Mouse (Mus musculus): ENCODE results near the gene Iqsec1.
"Not testable (repeated sequence)": the region's sequence is repeated elsewhere in the genome, so short reads cannot be mapped to it uniquely, and the experiment has no call there.

Iqsec1 gene

GRCm38 (mm10) chr6:90635611-90636010 lies 352.9 kb downstream of the Iqsec1 start:
- no peak for ATAC-seq (ENCODE audit: insufficient number of reproducible peaks, low FRiP score, low TSS enrichment)

GRCm38 (mm10) chr6:90635081-90635480 lies 353.4 kb downstream of the Iqsec1 start:
- ATAC-seq (ENCODE audit: insufficient number of reproducible peaks, low FRiP score, low TSS enrichment): no peak

GRCm38 (mm10) chr6:90632526-90632925 lies 356.0 kb downstream of the Iqsec1 start:
- not testable (repeated sequence) for ATAC-seq (ENCODE audit: insufficient number of reproducible peaks, low FRiP score, low TSS enrichment)

DNA sequence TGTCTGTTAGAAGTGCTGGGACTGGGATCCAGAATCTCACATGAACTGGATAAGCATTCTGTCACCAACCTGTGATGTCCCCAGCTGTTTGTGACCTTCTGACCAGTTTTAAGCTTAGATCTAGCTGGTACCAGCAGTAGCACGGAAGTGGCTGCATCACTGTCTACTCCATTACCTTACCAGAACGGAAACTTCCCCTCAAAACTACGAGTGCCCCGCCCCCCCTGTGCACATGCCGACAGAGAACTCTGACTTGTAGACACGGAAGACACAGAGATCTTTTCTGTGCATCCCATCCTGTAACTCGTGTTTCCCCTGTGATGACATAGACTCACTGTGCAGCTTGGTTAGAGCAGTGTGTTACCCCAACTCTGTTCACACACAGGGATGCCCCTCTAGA lies 358.1 kb downstream of the Iqsec1 start:
- ATAC-seq (ENCODE audit: insufficient number of reproducible peaks, low FRiP score, low TSS enrichment): no peak

- ATAC-seq (ENCODE audit: insufficient number of reproducible peaks, low FRiP score, low TSS enrichment): no peak
Observed at GRCm38 (mm10) chr6:90629506-90629905, 359.0 kb downstream of the Iqsec1 start.

GRCm38 (mm10) chr6:90627556-90627955 lies 360.9 kb downstream of the Iqsec1 start:
- no peak for ATAC-seq (ENCODE audit: insufficient number of reproducible peaks, low FRiP score, low TSS enrichment)

- no peak for ATAC-seq (ENCODE audit: insufficient number of reproducible peaks, low FRiP score, low TSS enrichment)
Observed at GRCm38 (mm10) chr6:90625207-90625994, 363.1 kb downstream of the Iqsec1 start.

DNA sequence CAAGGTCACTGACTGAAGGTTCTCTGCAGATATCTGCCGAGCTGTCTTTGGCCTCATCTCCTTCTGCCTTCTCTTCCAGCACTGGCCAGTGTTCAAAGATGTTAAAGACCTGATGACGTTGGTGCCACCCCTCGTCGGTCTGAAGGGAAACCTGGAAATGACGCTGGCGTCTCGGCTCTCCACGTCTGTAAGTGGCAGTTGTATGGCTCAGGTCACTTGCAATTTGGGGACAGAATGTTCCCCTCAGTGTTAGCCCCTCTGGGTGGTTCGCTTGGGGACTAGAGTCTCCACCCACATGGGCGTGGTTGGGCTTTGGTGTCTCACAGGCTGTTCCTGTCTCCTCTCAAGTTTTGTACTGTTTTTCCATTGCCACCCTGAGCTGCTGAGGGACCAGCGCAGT lies 363.8 kb downstream of the Iqsec1 start:
- no peak for ATAC-seq (ENCODE audit: insufficient number of reproducible peaks, low FRiP score, low TSS enrichment)

DNA sequence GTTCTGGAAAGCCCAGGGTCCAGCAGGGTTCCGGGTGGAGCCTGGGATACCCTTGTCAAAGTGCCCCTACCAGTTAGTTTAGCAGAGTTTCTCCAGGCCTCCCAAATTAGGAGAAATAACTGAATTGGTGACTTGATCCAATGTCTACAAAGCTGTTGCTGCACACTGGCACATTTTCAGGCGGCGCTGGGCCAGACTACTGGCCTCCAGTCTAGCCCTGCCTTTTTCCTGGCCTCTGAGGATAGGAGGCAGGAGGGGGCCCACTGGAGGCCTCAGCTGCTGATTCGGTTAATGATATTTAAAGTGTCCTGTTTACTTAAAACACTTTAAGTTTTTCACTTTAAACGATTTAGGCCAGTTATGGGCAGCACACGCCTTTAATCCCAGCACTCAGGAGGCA lies 364.3 kb downstream of the Iqsec1 start:
- ATAC-seq (ENCODE audit: insufficient number of reproducible peaks, low FRiP score, low TSS enrichment): no peak

DNA sequence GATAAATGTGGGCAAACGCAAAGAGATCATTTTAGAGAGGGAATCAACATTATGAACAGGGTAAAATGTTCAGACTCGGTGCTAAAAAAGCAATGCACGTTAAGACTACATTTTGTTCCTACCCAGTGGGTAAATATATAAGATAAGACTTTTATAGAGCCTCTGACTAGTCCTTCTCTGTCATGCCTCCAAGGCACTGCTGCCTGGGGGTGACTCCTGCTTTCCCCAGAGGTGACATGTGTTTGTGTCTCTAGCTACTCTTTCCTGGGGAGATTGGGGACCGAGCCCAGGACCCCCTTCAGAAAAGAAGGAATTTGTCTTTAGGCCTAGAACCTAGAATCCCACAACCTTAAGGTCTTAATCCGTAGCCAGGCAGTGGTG lies 365.0 kb downstream of the Iqsec1 start:
- ATAC-seq (ENCODE audit: insufficient number of reproducible peaks, low FRiP score, low TSS enrichment): no peak

DNA sequence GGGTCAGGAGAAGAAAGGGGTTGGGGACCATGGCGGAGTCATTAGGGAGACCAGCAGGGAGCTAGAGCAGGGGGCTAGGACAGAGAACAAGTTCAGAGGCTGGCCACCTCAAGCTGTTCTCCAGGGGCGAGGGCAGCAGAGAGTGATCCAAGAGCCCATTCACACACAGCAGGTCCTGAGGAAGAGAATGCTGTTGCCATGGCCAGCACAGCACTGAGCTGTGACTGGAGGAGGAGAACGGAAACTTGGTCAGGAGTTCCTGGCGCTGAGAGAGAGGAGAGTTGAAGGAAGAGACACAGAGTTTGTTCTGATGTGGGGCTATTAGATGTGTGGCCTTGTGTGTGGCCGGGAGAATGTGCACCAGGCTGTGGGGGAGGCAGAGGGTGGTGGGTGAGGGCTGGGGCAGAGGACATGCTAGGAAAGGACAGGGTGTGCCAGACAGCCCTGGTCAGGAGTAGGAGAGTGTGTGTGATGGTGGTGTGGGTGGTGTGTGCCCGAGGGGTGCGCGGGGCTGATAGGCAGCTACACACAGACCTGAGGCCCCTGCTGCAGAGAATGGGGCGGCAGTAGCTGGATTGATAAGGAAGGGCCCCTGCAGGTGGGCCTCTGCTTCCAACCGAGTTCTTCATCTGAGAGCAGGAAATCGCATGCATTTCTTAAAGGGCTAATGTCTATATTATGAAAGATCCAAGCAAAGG lies 365.6 kb downstream of the Iqsec1 start:
- no peak for ATAC-seq (ENCODE audit: insufficient number of reproducible peaks, low FRiP score, low TSS enrichment)

DNA sequence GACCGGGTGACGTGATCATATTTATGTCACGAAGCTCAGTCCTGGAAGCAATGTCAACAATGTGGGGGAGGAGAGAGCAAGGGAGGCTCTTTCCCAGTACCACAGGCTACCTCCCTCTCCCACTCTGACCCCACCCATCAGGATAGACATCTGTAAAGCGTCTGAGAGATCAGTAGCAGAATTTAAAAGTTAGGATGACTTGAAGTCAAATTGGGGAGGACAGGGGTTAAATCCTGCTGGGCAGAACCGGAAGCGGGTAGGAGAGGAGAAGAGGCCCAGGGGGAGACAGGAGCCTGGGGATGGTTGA lies 366.9 kb downstream of the Iqsec1 start:
- no peak for ATAC-seq (ENCODE audit: insufficient number of reproducible peaks, low FRiP score, low TSS enrichment)

DNA sequence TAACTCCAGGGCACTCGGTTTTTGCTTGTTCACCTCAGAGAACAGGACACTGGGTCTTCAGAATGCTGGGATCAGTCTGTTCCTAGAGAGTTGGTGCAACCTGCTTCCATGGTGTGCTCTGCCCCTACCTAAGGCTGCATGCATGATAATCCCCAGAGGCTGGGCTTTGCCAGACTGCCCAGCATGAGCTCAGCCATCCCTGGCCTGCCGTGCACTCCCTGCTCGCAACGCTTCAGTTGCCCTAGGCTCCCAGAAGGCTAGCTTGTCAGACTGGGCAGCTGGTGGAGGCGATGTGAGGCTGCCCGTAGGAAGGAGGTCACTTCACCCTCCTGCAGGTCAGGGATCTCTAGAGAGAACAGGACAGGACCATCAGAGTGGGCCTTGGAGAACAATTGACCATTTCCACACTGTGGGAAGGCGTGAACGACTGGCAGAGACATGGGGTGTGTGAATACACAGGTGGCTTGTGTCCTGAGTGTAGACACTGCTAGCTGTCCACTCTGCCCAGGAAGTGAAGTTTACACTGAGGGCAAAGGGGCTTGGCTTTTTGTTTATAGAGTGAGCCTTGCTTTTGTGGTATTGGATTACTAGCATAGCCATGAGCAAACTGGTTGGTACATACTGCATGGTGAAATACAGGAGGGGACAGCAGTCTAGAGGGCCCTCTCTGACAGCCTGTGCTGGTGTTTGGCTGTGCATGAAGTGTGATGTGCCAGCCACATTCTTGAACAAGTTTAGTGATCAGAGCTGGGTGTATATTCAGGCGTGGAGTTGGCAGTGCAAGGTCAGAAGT lies 367.5 kb downstream of the Iqsec1 start:
- ATAC-seq (ENCODE audit: insufficient number of reproducible peaks, low FRiP score, low TSS enrichment): no peak

- ATAC-seq (ENCODE audit: insufficient number of reproducible peaks, low FRiP score, low TSS enrichment): no peak
Observed at GRCm38 (mm10) chr6:90619936-90620335, 368.5 kb downstream of the Iqsec1 start.

DNA sequence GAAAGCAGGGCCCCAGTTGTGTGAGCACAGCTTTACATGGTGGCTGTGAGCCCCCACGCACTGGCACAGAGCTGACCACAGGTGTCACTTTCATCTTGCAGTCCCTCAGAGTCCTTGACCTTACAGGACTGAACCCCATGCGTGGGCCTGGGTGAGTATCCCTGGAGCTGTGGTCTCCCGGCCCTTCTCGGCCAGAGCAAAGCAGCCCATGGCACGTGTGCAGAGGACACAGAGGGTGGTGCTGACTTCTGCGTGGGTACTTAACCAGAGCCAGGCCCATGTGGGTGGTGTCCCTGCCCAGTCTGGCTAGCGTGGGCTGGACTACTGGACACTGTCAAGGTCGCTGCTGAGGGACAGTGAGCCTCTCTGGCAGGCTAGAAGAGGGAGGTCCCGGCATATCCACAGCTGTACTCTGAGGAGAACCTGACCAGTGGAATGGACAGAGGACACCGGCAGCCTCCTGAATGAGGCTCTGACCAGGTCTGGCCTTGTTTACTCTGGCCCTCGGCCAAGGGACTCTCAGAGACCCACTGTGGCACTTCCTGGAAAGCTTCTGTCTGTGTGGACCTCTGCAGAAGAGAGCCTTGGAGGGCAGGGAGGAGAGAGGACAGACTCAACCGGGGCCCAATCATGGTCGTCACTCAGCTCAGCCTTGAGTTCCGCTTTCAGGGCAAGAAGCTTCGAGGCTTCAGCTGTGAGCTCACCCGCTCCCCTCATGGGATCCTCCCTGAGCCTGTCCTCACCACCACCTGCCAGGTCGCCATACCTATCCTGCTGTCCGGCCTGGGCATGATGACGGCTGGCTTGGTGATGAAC lies 369.5 kb downstream of the Iqsec1 start:
- no peak for ATAC-seq (ENCODE audit: insufficient number of reproducible peaks, low FRiP score, low TSS enrichment)

DNA sequence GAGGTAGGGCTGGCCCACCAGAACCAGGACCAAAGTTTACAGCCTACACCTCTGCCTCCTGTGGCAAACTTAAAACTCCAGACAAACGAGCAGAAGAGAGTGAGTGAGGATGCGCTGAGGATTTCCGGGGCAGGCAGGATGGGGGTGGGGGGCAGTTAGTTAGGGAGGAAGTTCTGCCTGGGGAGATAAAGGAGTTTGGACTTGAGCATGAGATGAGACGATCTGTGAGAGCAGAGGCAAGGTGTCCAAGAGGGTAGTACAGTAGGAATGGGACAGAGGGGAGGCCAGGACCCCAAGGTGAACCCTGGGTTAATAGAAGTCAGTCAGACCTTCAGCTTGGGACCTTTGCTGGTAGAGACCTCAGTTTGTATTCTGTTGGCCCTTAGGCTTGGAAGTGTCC lies 370.2 kb downstream of the Iqsec1 start:
- no peak for ATAC-seq (ENCODE audit: insufficient number of reproducible peaks, low FRiP score, low TSS enrichment)

GRCm38 (mm10) chr6:90616481-90616880 lies 372.0 kb downstream of the Iqsec1 start:
- ATAC-seq (ENCODE audit: insufficient number of reproducible peaks, low FRiP score, low TSS enrichment): no peak

DNA sequence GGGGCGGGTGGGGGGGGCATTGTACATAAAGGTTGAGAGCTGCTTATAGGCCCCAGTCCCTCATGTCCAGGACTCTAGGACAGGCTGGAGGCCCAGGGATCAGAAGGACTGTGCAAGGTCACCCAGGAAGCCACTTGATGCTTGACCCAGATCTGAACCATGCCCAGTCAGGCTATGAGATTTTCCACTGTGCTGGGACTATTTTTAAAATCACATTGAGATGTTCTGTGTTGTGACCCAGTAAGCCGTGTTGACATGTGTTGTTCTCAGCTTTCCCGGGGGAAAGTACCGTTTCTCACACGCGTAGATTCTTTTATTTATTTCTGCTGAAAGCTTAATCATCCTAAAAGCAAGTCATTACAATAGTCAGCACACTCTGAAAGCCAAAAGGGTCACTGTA lies 372.5 kb downstream of the Iqsec1 start:
- ATAC-seq (ENCODE audit: insufficient number of reproducible peaks, low FRiP score, low TSS enrichment): no peak

GRCm38 (mm10) chr6:90615362-90615761 lies 373.1 kb downstream of the Iqsec1 start:
- ATAC-seq (ENCODE audit: insufficient number of reproducible peaks, low FRiP score, low TSS enrichment): no peak

DNA sequence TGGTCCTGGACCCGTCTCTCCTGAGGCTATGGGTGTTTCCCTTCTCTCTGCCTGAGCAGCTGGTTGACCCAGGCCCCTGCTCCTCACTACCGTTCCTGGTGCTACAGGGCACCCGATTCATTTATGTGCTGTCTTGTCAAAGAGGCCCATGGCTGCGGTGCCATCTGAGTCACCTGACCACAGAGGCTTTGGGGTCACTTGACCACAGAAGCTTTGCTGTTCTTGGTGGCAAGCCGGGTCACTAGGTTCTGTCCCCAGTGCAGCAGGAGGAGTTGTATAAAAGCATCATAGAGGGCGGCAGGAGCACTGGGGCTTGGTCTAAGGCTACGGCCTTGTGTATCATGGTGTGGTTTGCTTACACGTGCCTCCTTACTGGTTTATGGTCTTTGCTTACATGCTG lies 375.2 kb downstream of the Iqsec1 start:
- ATAC-seq (ENCODE audit: insufficient number of reproducible peaks, low FRiP score, low TSS enrichment): no peak

DNA sequence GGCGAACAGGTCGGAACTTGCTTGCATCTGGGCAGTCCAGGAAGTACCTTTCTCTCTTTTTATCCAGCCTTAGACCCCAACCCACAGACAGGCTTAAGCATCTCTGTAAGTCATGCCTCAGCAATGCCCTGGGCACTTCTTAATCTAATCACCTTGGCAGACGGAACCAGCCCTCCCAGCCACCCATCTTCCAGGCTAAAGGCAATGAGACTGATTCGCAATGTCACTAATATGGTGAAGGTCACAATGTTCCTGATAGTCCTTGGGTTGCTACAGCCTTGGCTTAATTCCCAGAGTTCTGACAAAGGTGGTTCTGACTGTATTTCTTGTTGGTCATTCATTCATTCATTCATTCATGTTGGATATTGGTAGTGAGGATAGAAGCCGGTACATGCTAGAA lies 378.2 kb downstream of the Iqsec1 start:
- no peak for ATAC-seq (ENCODE audit: insufficient number of reproducible peaks, low FRiP score, low TSS enrichment)
